8 mouse cellular contexts compared by ENCODE assay signal in genomic region chr8:116438895-116439294, GRCm38 (mm10).
DNase-seq lines count a peak whose midpoint lies in the region; ATAC-seq and TF ChIP-seq lines count a peak whose summit lies in the region.

No protein-coding gene starts in this region.

- no peak for ATAC-seq in hindbrain, embryonic 12.5 days (ENCODE audit: low FRiP score)
- ATAC-seq in inflammation-experienced regulatory T-cells, adult 6 months, result peak; percentile 58
- no peak for ATAC-seq in midbrain, postnatal 0 days (ENCODE audit: low FRiP score)
- peak; percentile 75; the same call in 1 of the 2 replicates for ATAC-seq in stomach, embryonic 16.5 days (ENCODE audit: insufficient read depth, low FRiP score)

- peaks cover 10% of the 10 kb centered on the region for H3K4me1 ChIP-seq in hindbrain, embryonic 10.5 days (replicated peaks)
- H3K4me1 ChIP-seq in hindbrain, embryonic 12.5 days, result peaks cover 8% of the 10 kb centered on the region
- H3K4me1 ChIP-seq in midbrain, postnatal 0 days (ENCODE audit: insufficient read depth, low read length), result no peaks in the 10 kb centered on the region
- no peaks in the 10 kb centered on the region for H3K4me1 ChIP-seq in stomach, embryonic 16.5 days (ENCODE audit: control insufficient read depth, insufficient read depth, low read length)

- no peak overlapping the region for H3K4me2 ChIP-seq in hindbrain, embryonic 12.5 days (replicated peaks)
- H3K4me2 ChIP-seq in midbrain, postnatal 0 days (ENCODE audit: low read depth, low read length, poor library complexity, severe bottlenecking), result no peak overlapping the region
- no peak overlapping the region for H3K4me2 ChIP-seq in stomach, embryonic 16.5 days (ENCODE audit: low read depth, low read length)

- 16% methylated on average over 7 of the region's 7 CpGs for WGBS in hindbrain, embryonic 10.5 days
- WGBS in hindbrain, embryonic 12.5 days, result 19% methylated on average over 7 of the region's 7 CpGs
- WGBS in midbrain, postnatal 0 days, result 14% methylated on average over 7 of the region's 7 CpGs
- WGBS in stomach, embryonic 16.5 days, result 12% methylated on average over 7 of the region's 7 CpGs

- TF ChIP-seq CTCF in midbrain, postnatal 0 days (IDR thresholded peaks at IDR 0.05), result peak; percentile 96

- H3K27me3 ChIP-seq in hindbrain, embryonic 10.5 days (ENCODE audit: insufficient read depth, poor library complexity, severe bottlenecking), result peaks cover 40% of the 10 kb centered on the region
- peaks cover 15% of the 10 kb centered on the region for H3K27me3 ChIP-seq in hindbrain, embryonic 12.5 days
- H3K27me3 ChIP-seq in midbrain, postnatal 0 days (ENCODE audit: insufficient read depth, low read length), result peaks cover 8% of the 10 kb centered on the region; the same call in 1 of the 2 replicates
- no peaks in the 10 kb centered on the region; the same call in 1 of the 2 replicates for H3K27me3 ChIP-seq in stomach, embryonic 16.5 days (ENCODE audit: control insufficient read depth, insufficient read depth, low read length)

- no peaks in the 10 kb centered on the region for H3K9me3 ChIP-seq in hindbrain, embryonic 10.5 days
- H3K9me3 ChIP-seq in hindbrain, embryonic 12.5 days (replicated peaks), result no peaks in the 10 kb centered on the region
- no peaks in the 10 kb centered on the region for H3K9me3 ChIP-seq in midbrain, postnatal 0 days (ENCODE audit: low read length)
- no peaks in the 10 kb centered on the region for H3K9me3 ChIP-seq in stomach, embryonic 16.5 days (replicated peaks; ENCODE audit: control insufficient read depth, low read length)

- H3K27ac ChIP-seq in hindbrain, embryonic 10.5 days, result no peak overlapping the region
- no peak overlapping the region for H3K27ac ChIP-seq in hindbrain, embryonic 12.5 days
- H3K27ac ChIP-seq in midbrain, postnatal 0 days (ENCODE audit: low read depth, low read length), result no peak overlapping the region
- no peak overlapping the region for H3K27ac ChIP-seq in stomach, embryonic 16.5 days (ENCODE audit: low read length)

- H3K4me3 ChIP-seq in hindbrain, embryonic 10.5 days, result no peak overlapping the region
- no peak overlapping the region for H3K4me3 ChIP-seq in hindbrain, embryonic 12.5 days
- no peak overlapping the region for H3K4me3 ChIP-seq in midbrain, postnatal 0 days (ENCODE audit: low read depth, low read length)
- H3K4me3 ChIP-seq in stomach, embryonic 16.5 days (replicated peaks; ENCODE audit: low read length), result no peak overlapping the region

- H3K9ac ChIP-seq in hindbrain, embryonic 12.5 days, result no peak overlapping the region
- H3K9ac ChIP-seq in midbrain, postnatal 0 days (replicated peaks; ENCODE audit: low read length, poor library complexity, severe bottlenecking), result no peak overlapping the region
- H3K9ac ChIP-seq in stomach, embryonic 16.5 days (ENCODE audit: low read length), result no peak overlapping the region

- peak; percentile 79 for DNase-seq in hindbrain, embryonic 10.5 days (ENCODE audit: low spot score)
- DNase-seq in cerebellum, adult 11-12 months, result peak; percentile 71
- peak; percentile 24 to 83 for DNase-seq in frontal cortex, adult 2 months (ENCODE audit: extremely low spot score in 1 of 2, low spot score in 1 of 2)
- peak; percentile 21 to 50 for DNase-seq in left cerebral cortex, adult 8-10 months (ENCODE audit: low spot score in 2 of 2)
- peak; percentile 89 for DNase-seq in midbrain, postnatal 0 days (ENCODE audit: low spot score)

- H3K36me3 ChIP-seq in hindbrain, embryonic 10.5 days, result no peaks in the 10 kb centered on the region
- no peaks in the 10 kb centered on the region for H3K36me3 ChIP-seq in hindbrain, embryonic 12.5 days
- H3K36me3 ChIP-seq in midbrain, postnatal 0 days (ENCODE audit: insufficient read depth, low read length), result no peaks in the 10 kb centered on the region
- no peaks in the 10 kb centered on the region for H3K36me3 ChIP-seq in stomach, embryonic 16.5 days (ENCODE audit: control insufficient read depth, insufficient read depth, low read length)

Comparison
In these comparisons a context has a peak if more than half of its experiments do, and no peak if none do; other contexts are left out.
1. DNase-seq: peak in every context shown above with its lines; median percentile 89 in midbrain, postnatal 0 days; 79 in hindbrain, embryonic 10.5 days; 71 in cerebellum, adult 11-12 months; 54 in frontal cortex, adult 2 months; 36 in left cerebral cortex, adult 8-10 months.
2. ATAC-seq: peak in inflammation-experienced regulatory T-cells, adult 6 months (single experiment) and stomach, embryonic 16.5 days (single experiment); none in hindbrain, embryonic 12.5 days (single experiment) and midbrain, postnatal 0 days (single experiment).